Mouse (Mus musculus): Measurements from ENCODE around the gene Odf4. TPM values are rescaled to one million over a fixed set of nuclear protein-coding genes. Genes with fewer than 3 reads are reported as not detected.
A peak's percentile ranks its signal among the peaks of the same experiment; 100 is the strongest.
"Not testable (repeated sequence)": the region's sequence is repeated elsewhere in the genome, so short reads cannot be mapped to it uniquely, and the experiment has no call there.

Odf4 gene
- polyA plus RNA-seq, 2 experiments = not detected

GRCm38 (mm10) chr11:68942731-68943130 is 15.8 kb upstream of the Odf4 start:
- ATAC-seq (ENCODE audit: insufficient read depth) (no peak), DNase-seq (ENCODE audit: low read depth in 3 of 3, low spot score in 3 of 3) (no peak)
- Histone ChIP-seq H3K9ac (replicated peaks) (no peak overlapping the region), H3K9me3 (ENCODE audit: control insufficient read depth, low read length) (no peaks in the 10 kb centered on the region), H3K4me2 (ENCODE audit: low read depth) (no peak overlapping the region), H3K4me3 (ENCODE audit: insufficient read depth in 1 of 2, low read depth in 2 of 2, low read length in 2 of 2) (no peak overlapping the region), H3K27ac (no peak overlapping the region), H3K27me3 (ENCODE audit: control insufficient read depth, insufficient read depth, low read length) (no peaks in the 10 kb centered on the region), H3K36me3 (replicated peaks; ENCODE audit: control insufficient read depth, insufficient read depth, low read depth) (no peaks in the 10 kb centered on the region), H3K4me1 (replicated peaks; ENCODE audit: control insufficient read depth in 2 of 2, insufficient read depth in 2 of 2, low read length in 1 of 2) (peaks cover 0 to 2% of the 10 kb centered on the region in 2 experiments; a peak in 2 of 4 replicates)
- WGBS (ENCODE audit: insufficient replicate concordance) = 61% methylated on average over 8 of the region's 8 CpGs
- no peak for TF ChIP-seq CTCF (IDR thresholded peaks at IDR 0.05; ENCODE audit: low read depth)
- TF ChIP-seq EP300 (IDR thresholded peaks at IDR 0.05; ENCODE audit: low read depth) = no peak

GRCm38 (mm10) chr11:68940516-68940915 is 13.6 kb upstream of the Odf4 start:
- TF ChIP-seq EP300 (IDR thresholded peaks at IDR 0.05; ENCODE audit: low read depth) (no peak), CTCF (IDR thresholded peaks at IDR 0.05; ENCODE audit: low read depth) (no peak)
- H3K9ac ChIP-seq (replicated peaks) = peak overlapping the region; percentile 28
- peaks cover 0 to 2% of the 10 kb centered on the region in 2 experiments; a peak in 2 of 4 replicates for H3K4me1 ChIP-seq (replicated peaks; ENCODE audit: control insufficient read depth in 2 of 2, insufficient read depth in 2 of 2, low read length in 1 of 2)
- DNase-seq (ENCODE audit: low read depth in 3 of 3, low spot score in 3 of 3) (no peak), ATAC-seq (ENCODE audit: insufficient read depth) (no peak)
- H3K4me3 ChIP-seq (ENCODE audit: insufficient read depth in 1 of 2, low read depth in 2 of 2, low read length in 2 of 2) = peak overlapping the region in 1 of 2 experiments; percentile 45; a peak in 2 of 4 replicates
- no peaks in the 10 kb centered on the region for H3K27me3 ChIP-seq (ENCODE audit: control insufficient read depth, insufficient read depth, low read length)
- H3K4me2 ChIP-seq (ENCODE audit: low read depth) = peak overlapping the region; percentile 64
- no peak overlapping the region for H3K27ac ChIP-seq
- H3K9me3 ChIP-seq (ENCODE audit: control insufficient read depth, low read length) = no peaks in the 10 kb centered on the region
- whole genome bisulfite sequencing (ENCODE audit: insufficient replicate concordance) = 54% methylated on average over 4 of the region's 4 CpGs
- no peaks in the 10 kb centered on the region for H3K36me3 ChIP-seq (replicated peaks; ENCODE audit: control insufficient read depth, insufficient read depth, low read depth)

GRCm38 (mm10) chr11:68939451-68940304 is 12.8 kb upstream of the Odf4 start:
- no peaks in the 10 kb centered on the region for H3K36me3 ChIP-seq (replicated peaks; ENCODE audit: control insufficient read depth, insufficient read depth, low read depth)
- H3K9me3 ChIP-seq (ENCODE audit: control insufficient read depth, low read length) = no peaks in the 10 kb centered on the region
- peak overlapping the region; percentile 45 to 63 for H3K4me3 ChIP-seq (ENCODE audit: insufficient read depth in 1 of 2, low read depth in 2 of 2, low read length in 2 of 2)
- no peaks in the 10 kb centered on the region for H3K27me3 ChIP-seq (ENCODE audit: control insufficient read depth, insufficient read depth, low read length)
- DNase-seq (ENCODE audit: low read depth in 3 of 3, low spot score in 3 of 3) (peak; percentile 71 to 78 (median 78)), ATAC-seq (ENCODE audit: insufficient read depth) (peak; percentile 97)
- H3K27ac ChIP-seq = no peak overlapping the region
- peak overlapping the region; percentile 28 for H3K9ac ChIP-seq (replicated peaks)
- 5% methylated on average over 16 of the region's 16 CpGs for WGBS (ENCODE audit: insufficient replicate concordance)
- H3K4me1 ChIP-seq (replicated peaks; ENCODE audit: control insufficient read depth in 2 of 2, insufficient read depth in 2 of 2, low read length in 1 of 2) = peaks cover 0 to 2% of the 10 kb centered on the region in 2 experiments; a peak in 2 of 4 replicates
- TF ChIP-seq EP300 (IDR thresholded peaks at IDR 0.05; ENCODE audit: low read depth) = no peak
- TF ChIP-seq CTCF (IDR thresholded peaks at IDR 0.05; ENCODE audit: low read depth) = no peak
- H3K4me2 ChIP-seq (ENCODE audit: low read depth) = peak overlapping the region; percentile 64

GRCm38 (mm10) chr11:68936951-68937350 is 10.1 kb upstream of the Odf4 start:
- not testable (repeated sequence) for H3K36me3 ChIP-seq (replicated peaks; ENCODE audit: control insufficient read depth, insufficient read depth, low read depth); H3K27me3 ChIP-seq (ENCODE audit: control insufficient read depth, insufficient read depth, low read length); ATAC-seq (ENCODE audit: insufficient read depth); H3K9ac ChIP-seq (replicated peaks); H3K9me3 ChIP-seq (ENCODE audit: control insufficient read depth, low read length); H3K4me2 ChIP-seq (ENCODE audit: low read depth); H3K4me1 ChIP-seq (replicated peaks; ENCODE audit: control insufficient read depth in 2 of 2, insufficient read depth in 2 of 2, low read length in 1 of 2); H3K4me3 ChIP-seq (ENCODE audit: insufficient read depth in 1 of 2, low read depth in 2 of 2, low read length in 2 of 2); DNase-seq (ENCODE audit: low read depth in 3 of 3, low spot score in 3 of 3); H3K27ac ChIP-seq
- WGBS (ENCODE audit: insufficient replicate concordance) = 68% methylated on average over 4 of the region's 4 CpGs

- H3K27ac ChIP-seq = no peak overlapping the region
- 68% methylated on average over 5 of the region's 5 CpGs for WGBS (ENCODE audit: insufficient replicate concordance)
- ATAC-seq (ENCODE audit: insufficient read depth) = no peak
- no peaks in the 10 kb centered on the region for H3K4me1 ChIP-seq (replicated peaks; ENCODE audit: control insufficient read depth in 2 of 2, insufficient read depth in 2 of 2, low read length in 1 of 2)
- H3K27me3 ChIP-seq (ENCODE audit: control insufficient read depth, insufficient read depth, low read length) = no peaks in the 10 kb centered on the region
- no peak overlapping the region for H3K4me2 ChIP-seq (ENCODE audit: low read depth)
- TF ChIP-seq EP300 (IDR thresholded peaks at IDR 0.05; ENCODE audit: low read depth) = no peak
- no peak for TF ChIP-seq CTCF (IDR thresholded peaks at IDR 0.05; ENCODE audit: low read depth)
- H3K9ac ChIP-seq (replicated peaks) = no peak overlapping the region
- no peaks in the 10 kb centered on the region for H3K36me3 ChIP-seq (replicated peaks; ENCODE audit: control insufficient read depth, insufficient read depth, low read depth)
- no peak for DNase-seq (ENCODE audit: low read depth in 3 of 3, low spot score in 3 of 3)
- H3K9me3 ChIP-seq (ENCODE audit: control insufficient read depth, low read length) = no peaks in the 10 kb centered on the region
- H3K4me3 ChIP-seq (ENCODE audit: insufficient read depth in 1 of 2, low read depth in 2 of 2, low read length in 2 of 2) = no peak overlapping the region
Measured at GRCm38 (mm10) chr11:68933885-68934507, 7.1 kb upstream of the Odf4 start.

Data from liver, embryonic 14.5 days (tissue).